Mouse (Mus musculus): Measurements from ENCODE around the gene Tmsb15a. TPM values are rescaled to one million over a fixed set of nuclear protein-coding genes. Genes with fewer than 3 reads are reported as not detected.

The Tmsb15a gene
- not detected in 2 replicates for polyA plus RNA-seq (2012)

DNA sequence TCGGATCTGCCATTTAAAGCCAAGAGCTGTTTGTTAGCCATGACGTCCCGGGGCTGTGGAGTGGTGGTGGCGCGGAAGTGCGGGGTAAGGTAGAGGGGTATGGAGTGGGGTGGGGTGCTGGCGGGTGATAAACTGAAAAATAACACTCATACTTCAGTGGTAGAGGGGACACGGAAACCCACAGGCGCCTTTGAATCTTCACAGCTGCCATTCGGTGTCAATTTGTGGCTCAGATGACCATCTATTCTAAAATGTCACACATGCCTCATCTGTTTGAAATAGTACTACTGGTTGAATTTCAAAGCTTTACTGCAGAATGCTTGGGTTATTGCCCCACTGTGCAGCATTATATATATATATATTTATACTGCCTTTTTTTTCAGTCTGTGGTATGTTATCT is at the start of gene Tmsb15a:
Tmsb15a (minus strand) TSS at position 101 of the 400 bp plus-strand sequence.

GRCm38 (mm10) chrX:135742304-135743055 is 17.4 kb upstream of the Tmsb15a start, which contains the start of the genes Armcx5 and Gprasp1:
Gene Armcx5, plus strand, starts transcription at chrX:135742733.
Gene Gprasp1, plus strand, starts transcription at chrX:135742733.

DNA sequence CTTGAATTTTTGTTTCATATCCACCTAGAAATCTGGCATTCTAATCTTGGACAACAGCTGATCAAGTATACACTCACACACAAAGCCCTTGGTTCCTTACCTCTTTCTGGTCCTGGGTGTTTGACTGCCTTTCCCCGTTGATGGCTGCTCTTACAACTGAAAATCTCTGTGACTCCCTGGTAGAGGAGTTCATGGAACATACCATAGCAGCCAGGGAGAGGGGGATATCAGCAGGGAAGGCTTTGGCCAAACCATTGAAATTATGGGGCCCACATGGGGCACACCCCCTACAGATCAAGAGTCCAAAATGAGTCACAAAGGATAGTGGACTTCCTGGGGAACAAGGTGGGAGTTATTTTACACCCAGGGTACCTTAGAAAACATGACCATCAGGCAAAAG is 31.4 kb downstream of the Tmsb15a start, which contains the start of gene Tcp11x2:
Tcp11x2 (minus strand) TSS at position 158 of the 400 bp plus-strand sequence.

Other genes starting within 250 kb of the Tmsb15a start
- gene AV320801, start 230.7 kb downstream of the Tmsb15a start, polyA plus RNA-seq (2012): not detected in 2 replicates
- 0.03 TPM in 1 of 2 replicates, not detected in the other for gene Nxf7, start 126.5 kb downstream of the Tmsb15a start, polyA plus RNA-seq (2012)
- gene Prame, start 97.6 kb downstream of the Tmsb15a start, polyA plus RNA-seq (2012): not detected in 2 replicates
- gene Tcp11x2, start 31.5 kb downstream of the Tmsb15a start, polyA plus RNA-seq (2012): not detected in 2 replicates
- gene Armcx5, start 17.5 kb upstream of the Tmsb15a start, polyA plus RNA-seq (2012): 1.3 and 2.7 TPM in 2 replicates
- gene Gprasp1, start 17.5 kb upstream of the Tmsb15a start, polyA plus RNA-seq (2012): 5.9 and 7.3 TPM in 2 replicates
- gene Bhlhb9, start 72.3 kb upstream of the Tmsb15a start, polyA plus RNA-seq (2012): 8.1 and 18.4 TPM in 2 replicates
- gene Gprasp2, start 113.8 kb upstream of the Tmsb15a start, polyA plus RNA-seq (2012): 1.3 TPM in 2 replicates